Mouse (Mus musculus) limb, embryonic 10.5 days (tissue): ENCODE measurements around the gene R3hcc1l. TPM values are rescaled to one million over a fixed set of nuclear protein-coding genes. Genes with fewer than 3 reads are reported as not detected.

Experiments used
- DNase-seq: peaks from one replicate; pipeline ENCODE4 v3.0.0-alpha.2; 2017; ENCODE audit warnings: low spot score
- H3K27ac ChIP-seq: fragments of 300-500 bp; sonication (generic); 2 replicates; pipeline ENCODE4 v1.5.1; 2016; ENCODE audit warnings: mild to moderate bottlenecking
- H3K27me3 ChIP-seq: fragments of 300-500 bp; sonication (generic); 2 replicates; pipeline ENCODE4 v1.6.1; 2016; ENCODE audit warnings: low read depth, mild to moderate bottlenecking; ENCODE audit not compliant: poor library complexity, severe bottlenecking
- H3K36me3 ChIP-seq: fragments of 300-500 bp; sonication (generic); 2 replicates; pipeline ENCODE4 v1.6.1; 2016; ENCODE audit warnings: mild to moderate bottlenecking, moderate library complexity
- H3K4me1 ChIP-seq: fragments of 300-500 bp; sonication (generic); 2 replicates; pipeline ENCODE4 v1.6.1; 2016
- H3K4me3 ChIP-seq: fragments of 300-500 bp; sonication (generic); 2 replicates; pipeline ENCODE4 v1.5.1; 2016; ENCODE audit warnings: mild to moderate bottlenecking, moderate library complexity
- H3K9me3 ChIP-seq: fragments of 300-500 bp; sonication (generic); replicated peaks from 2 replicates; pipeline ENCODE4 v1.6.1; 2016; ENCODE audit warnings: mild to moderate bottlenecking
- WGBS: fragments of 180-500 bp; shearing (Covaris S2); methylation state at CpG from one replicate; pipeline ENCODE4 v1.1.7; 2016; 5-methylcytosine and 5-hydroxymethylcytosine counted together
- polyA plus RNA-seq: library from polyadenylated mRNA; unstranded; fragments of >200 nt; fragmentation: Nextera tagmentation; extraction: Ambion mirVana; gene quantifications from 2 replicates; pipeline ENCODE4 v1.2.1, GENCODE M21; 2016

R3hcc1l gene
- polyA plus RNA-seq, 1 experiment from 2014 or later: 21.4 TPM

DNA sequence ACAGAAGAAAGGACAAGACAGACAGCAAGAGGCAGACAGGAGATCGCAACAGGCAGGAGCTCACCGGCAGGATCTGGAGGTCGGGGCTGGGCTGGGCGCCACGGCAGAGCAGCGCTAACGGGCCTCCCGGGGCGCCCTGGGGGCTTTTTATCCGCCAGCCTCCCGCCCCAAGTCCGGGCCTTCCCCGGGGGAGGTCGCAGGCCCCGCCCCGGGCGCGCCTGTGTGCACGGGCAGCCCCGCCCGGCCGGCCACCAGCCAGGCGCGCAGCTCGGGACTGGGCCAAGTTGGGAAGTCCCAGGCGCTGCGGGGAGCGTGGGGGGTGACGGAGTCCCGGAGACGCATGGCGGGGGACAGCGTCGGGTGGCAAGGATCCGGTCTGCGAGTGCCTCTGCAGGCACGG, 94.1 kb downstream of the R3hcc1l start, which contains the start of gene Loxl4:
Gene Loxl4, minus strand, starts transcription at position 160 of the 400 bp plus-strand sequence.
- WGBS: 1% methylated on average over 37 of the region's 37 CpGs
- peaks cover 43% of the 10 kb centered on the region for H3K27me3 ChIP-seq
- H3K36me3 ChIP-seq: no peaks in the 10 kb centered on the region
- peaks cover 18% of the 10 kb centered on the region for H3K4me1 ChIP-seq
- H3K27ac ChIP-seq: peak within 1 kb of the TSS; percentile 72
- peak within 1 kb of the TSS; percentile 57 for H3K4me3 ChIP-seq
- peak; percentile 37 for DNase-seq
- H3K9me3 ChIP-seq: no peaks in the 10 kb centered on the region

DNA sequence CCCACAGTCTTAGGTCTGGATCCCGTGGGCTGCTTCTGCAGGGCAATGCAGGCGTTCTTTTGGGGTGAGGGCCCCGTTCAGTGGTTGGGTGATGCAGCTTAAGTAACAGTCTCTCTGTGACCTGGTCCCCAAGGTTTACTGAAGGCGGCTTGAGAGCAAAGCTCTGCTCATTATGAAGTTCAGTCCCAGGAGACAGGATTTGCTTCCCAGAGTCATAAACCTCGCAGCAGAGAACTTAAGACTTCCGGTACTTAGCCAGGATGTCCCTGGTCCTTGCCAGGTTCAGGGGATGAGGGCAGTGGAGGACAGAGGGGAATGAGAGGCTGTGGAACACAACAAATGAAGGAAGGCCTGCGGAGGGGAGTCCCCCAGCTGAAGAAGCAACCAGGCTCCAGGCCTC, 94.6 kb downstream of the R3hcc1l start:
- no peaks in the 10 kb centered on the region for H3K9me3 ChIP-seq
- WGBS: 16% methylated on average over 7 of the region's 7 CpGs
- H3K27me3 ChIP-seq: peaks cover 43% of the 10 kb centered on the region
- peak overlapping the region; percentile 57 for H3K4me3 ChIP-seq
- no peak for DNase-seq
- no peaks in the 10 kb centered on the region for H3K36me3 ChIP-seq
- peak overlapping the region; percentile 72; the same call in 1 of the 2 replicates for H3K27ac ChIP-seq
- H3K4me1 ChIP-seq: peaks cover 18% of the 10 kb centered on the region

DNA sequence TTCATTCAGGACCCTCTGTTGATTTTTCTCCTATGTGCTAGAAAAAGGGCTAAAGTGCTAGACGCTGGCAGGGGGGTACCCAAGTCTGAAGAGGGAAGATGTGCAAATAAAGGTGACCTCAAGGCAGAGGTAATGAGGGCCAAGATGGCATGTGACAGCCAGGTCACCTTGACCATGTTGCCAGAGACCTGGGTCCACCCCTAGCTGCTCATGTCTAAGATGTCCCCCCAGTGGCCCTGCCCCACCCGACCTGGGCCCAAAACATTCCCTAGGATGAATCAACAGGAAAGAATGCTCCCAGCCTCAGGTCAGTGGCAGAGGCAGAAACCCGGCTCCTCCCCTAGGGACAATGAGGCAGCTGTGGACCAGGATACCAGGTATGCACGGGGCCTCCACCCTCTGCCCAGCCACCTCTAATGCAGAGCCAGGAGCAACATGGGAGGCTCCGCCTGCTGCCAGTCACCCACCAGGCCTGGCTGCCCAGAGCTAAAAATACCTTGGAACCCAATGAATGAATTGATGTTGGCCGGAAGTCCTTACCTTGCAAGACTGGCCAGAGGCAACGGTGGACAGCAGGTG, 95.2 kb downstream of the R3hcc1l start:
- Histone ChIP-seq H3K36me3 (no peaks in the 10 kb centered on the region), H3K27me3 (peaks cover 43% of the 10 kb centered on the region), H3K27ac (no peak overlapping the region), H3K4me3 (no peak overlapping the region), H3K4me1 (peaks cover 18% of the 10 kb centered on the region), H3K9me3 (no peaks in the 10 kb centered on the region)
- no peak for DNase-seq
- 75% methylated on average over 7 of the region's 7 CpGs for WGBS

GRCm38 (mm10) chr19:42628068-42628467, 109.5 kb downstream of the R3hcc1l start:
- no peak overlapping the region for H3K27ac ChIP-seq
- no peaks in the 10 kb centered on the region for H3K27me3 ChIP-seq
- no peak overlapping the region for H3K4me3 ChIP-seq
- no peaks in the 10 kb centered on the region for H3K9me3 ChIP-seq
- no peak for DNase-seq
- H3K4me1 ChIP-seq: peaks cover 21% of the 10 kb centered on the region
- WGBS: 86% methylated on average over 6 of the region's 6 CpGs
- no peaks in the 10 kb centered on the region for H3K36me3 ChIP-seq

- 6% methylated on average over 8 of the region's 8 CpGs for WGBS
- H3K36me3 ChIP-seq: no peaks in the 10 kb centered on the region
- no peaks in the 10 kb centered on the region for H3K27me3 ChIP-seq
- peaks cover 34% of the 10 kb centered on the region for H3K4me1 ChIP-seq
- peak overlapping the region; percentile 14 for H3K4me3 ChIP-seq
- no peaks in the 10 kb centered on the region for H3K9me3 ChIP-seq
- DNase-seq: no peak
- no peak overlapping the region; the same call in 1 of the 2 replicates for H3K27ac ChIP-seq
Observed at GRCm38 (mm10) chr19:42631541-42631961, 113.0 kb downstream of the R3hcc1l start.

- DNase-seq: no peak
Observed at GRCm38 (mm10) chr19:42632301-42632700, 113.7 kb downstream of the R3hcc1l start.

DNA sequence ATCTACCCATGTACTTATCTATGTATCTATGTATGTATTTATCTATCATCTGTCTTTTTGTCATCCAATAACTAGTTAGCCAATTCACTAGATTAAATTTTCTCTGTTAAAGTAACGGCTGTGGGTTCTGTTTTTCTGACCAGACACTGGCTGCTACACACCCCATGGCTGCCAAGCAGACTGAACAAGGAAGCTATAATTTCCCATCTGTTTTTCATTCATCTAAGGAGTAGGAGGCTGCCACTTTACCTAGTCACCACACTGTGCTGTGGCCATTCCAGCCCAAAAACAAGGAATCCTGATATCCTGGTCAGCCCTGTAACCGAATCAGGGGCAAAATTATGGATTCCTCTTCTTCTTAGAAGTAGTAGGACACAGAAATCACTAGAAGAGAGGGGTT, 115.1 kb downstream of the R3hcc1l start:
- 66% methylated on average over 2 of the region's 2 CpGs for WGBS
- Histone ChIP-seq H3K9me3 (no peaks in the 10 kb centered on the region), H3K27me3 (no peaks in the 10 kb centered on the region), H3K27ac (no peak overlapping the region), H3K4me1 (peaks cover 37% of the 10 kb centered on the region), H3K36me3 (no peaks in the 10 kb centered on the region), H3K4me3 (no peak overlapping the region)
- DNase-seq: no peak

More at GRCm38 (mm10) chr19:42632301-42632700, 113.7 kb downstream of the R3hcc1l start:
- WGBS: 81% methylated on average over 4 of the region's 4 CpGs
- Histone ChIP-seq H3K9me3 (no peaks in the 10 kb centered on the region), H3K36me3 (no peaks in the 10 kb centered on the region), H3K4me1 (peaks cover 34% of the 10 kb centered on the region), H3K27me3 (no peaks in the 10 kb centered on the region), H3K4me3 (no peak overlapping the region), H3K27ac (no peak overlapping the region)

DNA sequence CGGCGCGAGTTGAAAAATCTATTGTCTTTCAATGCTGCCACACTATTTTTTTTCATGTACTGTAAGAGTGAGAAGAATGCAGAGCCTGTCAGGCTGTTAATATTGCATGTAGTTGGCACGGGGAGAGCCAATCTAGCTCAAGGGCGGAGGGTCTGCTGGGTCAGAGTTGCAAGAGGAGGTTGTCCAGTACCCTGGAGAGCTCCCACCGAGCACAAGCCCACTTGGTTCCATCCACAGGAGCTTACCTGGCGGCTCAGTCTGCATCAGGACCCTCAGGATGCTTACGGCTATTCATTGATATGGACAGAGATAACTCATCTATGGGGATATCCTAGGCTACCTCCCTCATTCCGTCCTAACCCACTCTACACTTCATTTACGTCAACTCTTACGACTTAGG, 118.1 kb downstream of the R3hcc1l start:
- no peaks in the 10 kb centered on the region for H3K36me3 ChIP-seq
- peak; percentile 72 for DNase-seq
- H3K9me3 ChIP-seq: no peaks in the 10 kb centered on the region
- H3K4me1 ChIP-seq: peaks cover 43% of the 10 kb centered on the region
- WGBS: 49% methylated on average over 11 of the region's 11 CpGs
- no peak overlapping the region for H3K27ac ChIP-seq
- H3K27me3 ChIP-seq: no peaks in the 10 kb centered on the region
- no peak overlapping the region for H3K4me3 ChIP-seq

DNA sequence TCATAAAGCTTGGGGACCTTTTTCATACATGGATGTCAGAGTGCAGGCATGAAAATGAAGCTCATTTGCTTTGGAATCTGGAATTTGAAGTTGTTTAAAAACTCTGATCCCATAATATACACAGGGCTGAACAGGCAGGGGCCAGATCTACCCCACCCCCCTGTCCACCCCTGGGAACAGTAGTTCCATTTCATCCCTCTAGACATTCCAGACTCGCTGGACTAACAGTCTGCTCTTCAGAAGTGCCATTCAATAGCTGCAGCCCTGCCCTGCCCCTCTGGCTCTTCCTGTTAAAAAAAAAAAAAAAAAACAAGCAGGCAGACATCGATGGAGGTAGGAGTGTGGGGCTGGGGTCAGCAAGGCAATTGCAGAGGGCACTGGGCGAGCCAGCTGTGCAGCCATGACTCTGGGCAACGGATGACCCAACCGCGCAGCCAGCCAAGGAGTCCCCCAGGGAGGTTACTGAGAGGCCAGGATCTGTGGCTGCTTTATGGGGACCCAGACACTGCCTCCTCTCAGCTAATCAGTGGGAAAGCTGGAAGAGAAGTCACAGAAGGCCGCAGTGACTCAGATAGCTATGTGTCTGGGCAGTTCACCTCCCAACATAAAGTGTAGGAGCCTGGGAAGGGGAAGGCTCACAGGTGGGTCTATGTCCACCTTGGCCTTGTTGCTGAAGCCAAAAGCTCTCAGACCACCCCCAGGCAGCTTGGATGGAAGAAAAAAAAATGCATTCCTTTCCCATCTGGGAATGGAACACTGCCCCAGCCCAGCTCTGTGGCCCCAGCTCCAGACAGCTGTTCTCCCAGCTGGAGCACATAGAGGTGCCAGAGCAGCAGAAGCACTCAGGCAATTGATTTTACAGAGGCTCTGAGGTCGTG, 120.3 kb downstream of the R3hcc1l start:
- H3K27ac ChIP-seq: no peak overlapping the region
- no peaks in the 10 kb centered on the region for H3K27me3 ChIP-seq
- no peak overlapping the region for H3K4me3 ChIP-seq
- DNase-seq: no peak
- no peaks in the 10 kb centered on the region for H3K36me3 ChIP-seq
- no peaks in the 10 kb centered on the region for H3K9me3 ChIP-seq
- peaks cover 23% of the 10 kb centered on the region for H3K4me1 ChIP-seq
- WGBS: 35% methylated on average over 8 of the region's 8 CpGs

GRCm38 (mm10) chr19:42639544-42639943, 121.0 kb downstream of the R3hcc1l start:
- no peaks in the 10 kb centered on the region for H3K27me3 ChIP-seq
- H3K4me1 ChIP-seq: peaks cover 18% of the 10 kb centered on the region
- no peak overlapping the region for H3K27ac ChIP-seq
- DNase-seq: no peak
- no peaks in the 10 kb centered on the region for H3K36me3 ChIP-seq
- 80% methylated on average over 8 of the region's 8 CpGs for WGBS
- H3K9me3 ChIP-seq: no peaks in the 10 kb centered on the region
- no peak overlapping the region for H3K4me3 ChIP-seq

- 86% methylated on average over 9 of the region's 9 CpGs for WGBS
- no peaks in the 10 kb centered on the region for H3K9me3 ChIP-seq
- no peak for DNase-seq
- no peaks in the 10 kb centered on the region for H3K36me3 ChIP-seq
- H3K4me1 ChIP-seq: peaks cover 18% of the 10 kb centered on the region
- no peaks in the 10 kb centered on the region for H3K27me3 ChIP-seq
- no peak overlapping the region for H3K4me3 ChIP-seq
- H3K27ac ChIP-seq: no peak overlapping the region
Observed at GRCm38 (mm10) chr19:42640211-42640610, 121.7 kb downstream of the R3hcc1l start.
